Mouse (Mus musculus) frontal cortex, postnatal 36 days (tissue): Measurements from ENCODE around the gene Gba.

Experiments
- DNase-seq, 2 experiments: peaks; one replicate each; pipeline ENCODE4 v3.0.0; 2022; ENCODE audit warnings: low spot score in 2 of 2

Gene Gba

GRCm38 (mm10) chr3:89182531-89183057, 20.1 kb upstream of the Gba start:
- DNase-seq: no peak

DNA sequence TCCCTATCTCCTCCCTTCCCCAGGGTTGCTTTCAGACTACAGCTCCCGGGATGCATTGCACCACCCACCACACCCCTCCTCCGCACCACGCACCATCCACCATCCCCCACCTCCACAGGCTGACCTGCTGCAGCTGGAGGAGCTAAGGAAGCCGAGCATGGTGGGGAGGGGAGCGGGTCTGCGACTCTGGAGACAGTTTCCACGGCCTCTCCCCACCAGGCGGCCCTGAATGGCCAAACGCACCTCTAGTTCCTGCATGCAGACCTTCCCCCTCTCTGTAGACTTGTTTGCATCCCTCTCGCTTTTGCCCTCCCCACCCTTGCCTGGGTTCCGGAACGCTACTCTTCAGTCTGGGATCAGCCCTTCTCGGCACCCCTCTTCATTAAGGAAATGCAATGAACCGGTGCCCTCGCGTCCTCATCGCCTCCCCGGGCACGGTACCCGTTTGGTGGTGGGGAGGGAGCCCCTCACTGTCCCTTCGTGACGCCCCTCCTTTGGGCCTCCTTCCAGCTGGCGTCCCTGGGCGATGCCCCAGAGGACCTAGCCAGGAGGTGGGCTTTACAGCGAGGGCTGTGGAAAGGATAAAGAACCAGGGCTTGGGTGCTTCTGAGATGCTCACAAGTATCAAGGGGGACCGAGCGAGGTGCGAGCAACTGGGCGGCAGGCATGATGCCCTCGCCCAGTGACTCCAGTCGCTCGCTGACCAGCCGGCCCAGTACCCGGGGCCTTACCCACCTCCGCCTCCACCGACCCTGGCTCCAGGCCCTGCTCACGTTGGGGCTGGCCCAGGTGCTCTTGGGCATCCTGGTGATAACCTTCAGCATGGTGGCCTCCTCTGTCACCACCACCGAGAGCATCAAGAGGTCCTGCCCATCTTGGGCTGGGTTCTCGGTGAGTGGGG, 19.4 kb upstream of the Gba start, which contains the start of gene Fam189b:
Gene Fam189b, plus strand, starts transcription at position 86 of the 901 bp plus-strand sequence.
- peak; percentile 94 to 95 for DNase-seq

DNA sequence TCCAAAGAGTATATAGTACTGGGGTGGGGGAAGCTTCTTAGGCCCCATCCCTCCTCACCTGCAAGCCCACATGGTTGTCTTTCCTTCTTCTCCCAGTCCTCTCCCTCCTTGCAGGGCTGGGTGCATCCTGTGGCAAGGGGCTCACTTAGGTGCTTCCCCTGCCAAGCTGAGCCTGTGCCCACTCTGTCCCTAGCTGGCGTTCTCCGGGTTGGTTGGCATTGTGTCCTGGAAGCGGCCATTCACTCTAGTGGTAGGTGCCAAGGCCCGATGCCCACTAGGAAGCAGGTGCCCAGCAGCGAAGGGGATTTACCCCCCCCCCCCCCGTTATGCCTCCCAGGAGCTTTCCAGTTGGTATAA, 18.8 kb upstream of the Gba start:
- peak; percentile 33 to 35 for DNase-seq

- no peak for DNase-seq
Measured at GRCm38 (mm10) chr3:89187197-89187596, 15.5 kb upstream of the Gba start.

DNA sequence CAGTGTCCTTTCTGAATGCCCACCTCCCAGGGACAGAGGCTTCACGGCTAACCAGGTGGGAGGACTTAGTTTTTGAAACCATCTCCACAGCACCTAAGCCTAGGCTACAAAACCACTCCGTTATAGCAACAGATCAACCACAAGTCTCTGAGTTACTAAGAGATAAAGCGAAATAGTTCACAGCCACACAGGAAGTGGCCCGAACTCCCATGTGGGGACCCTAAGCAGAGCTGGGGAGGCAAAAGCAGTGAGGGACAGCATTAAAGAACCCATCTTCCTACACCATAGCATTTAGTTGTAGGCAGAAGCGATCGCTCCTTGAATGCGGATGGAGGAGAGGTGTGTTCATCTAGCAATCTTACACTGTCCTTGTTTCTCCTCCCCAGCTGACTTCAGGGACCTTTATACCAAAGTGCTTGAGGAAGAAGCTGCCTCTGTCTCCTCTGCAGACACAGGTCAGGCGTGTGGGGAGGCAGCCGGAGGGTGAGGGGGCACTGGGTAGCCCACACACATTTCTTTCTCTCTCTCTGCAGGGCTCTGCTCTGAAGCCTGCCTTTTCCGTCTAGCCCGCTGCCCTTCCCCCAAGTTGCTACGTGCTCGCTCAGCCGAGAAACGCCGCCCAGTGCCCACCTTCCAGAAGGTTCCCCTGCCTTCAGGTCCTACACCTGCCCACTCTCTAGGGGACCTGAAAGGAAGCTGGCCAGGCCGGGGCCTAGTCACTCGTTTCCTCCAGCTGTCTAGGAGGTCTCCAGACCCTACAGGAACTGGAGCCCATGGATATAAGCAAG, 14.8 kb upstream of the Gba start:
- no peak for DNase-seq

DNA sequence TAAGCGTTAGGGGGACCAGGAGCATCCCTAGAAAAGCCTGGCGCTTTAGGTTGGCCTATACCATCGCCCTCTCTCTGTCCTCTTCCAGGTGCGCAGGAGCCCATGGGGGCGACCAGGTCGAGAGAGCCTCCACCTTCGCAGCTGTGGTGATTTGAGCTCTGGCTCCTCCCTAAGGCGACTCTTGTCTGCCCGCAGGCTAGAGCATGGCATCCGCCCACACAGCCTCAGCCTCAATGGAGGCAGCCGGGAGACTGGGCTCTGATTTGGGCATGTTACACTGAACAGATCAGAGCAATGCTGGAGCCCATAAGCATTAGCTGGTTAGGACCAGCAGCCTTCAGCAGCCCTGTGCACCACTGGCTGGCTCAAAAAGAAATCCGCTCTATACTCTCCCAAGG, 14.3 kb upstream of the Gba start:
- no peak for DNase-seq

- no peak for DNase-seq
Measured at GRCm38 (mm10) chr3:89190436-89190835, 12.3 kb upstream of the Gba start.

DNA sequence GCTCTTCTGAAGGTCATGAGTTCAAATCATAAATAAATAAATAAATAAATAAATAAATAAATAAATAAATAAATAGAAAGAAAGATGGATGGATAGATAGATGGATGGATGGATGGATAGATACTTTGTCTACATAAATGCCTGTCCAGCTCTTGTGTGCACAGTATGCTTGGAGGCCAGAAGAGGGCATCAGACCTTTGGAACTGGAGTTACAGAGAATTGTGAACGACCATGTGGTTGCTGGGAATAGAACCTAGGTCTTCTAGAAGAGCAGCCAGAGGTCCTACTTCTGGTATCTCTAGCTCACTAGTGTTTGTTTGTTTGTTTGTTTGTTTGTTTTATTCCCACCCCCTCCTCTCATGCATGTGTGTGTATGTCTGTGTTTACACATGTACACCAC, 9.4 kb upstream of the Gba start:
- no peak for DNase-seq

DNA sequence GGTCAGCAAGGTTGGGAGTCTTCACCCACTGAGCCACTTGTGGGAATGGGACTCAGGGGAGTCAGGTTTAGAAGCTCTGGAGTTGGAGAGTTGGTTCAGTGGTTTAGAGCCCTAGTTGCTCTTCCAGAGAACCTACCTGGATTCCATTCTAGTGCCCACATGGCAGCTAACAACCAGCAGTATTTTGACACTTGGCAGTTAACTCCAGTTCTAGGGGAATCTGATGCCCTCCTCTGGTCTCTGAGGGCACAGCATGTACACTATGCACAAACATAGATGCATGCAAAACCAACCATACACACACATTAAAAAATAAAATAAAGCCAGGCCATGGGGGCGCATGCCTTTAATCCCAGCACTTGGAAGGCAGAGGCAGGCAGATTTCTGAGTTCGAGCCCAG, 8.9 kb upstream of the Gba start:
- no peak for DNase-seq

DNA sequence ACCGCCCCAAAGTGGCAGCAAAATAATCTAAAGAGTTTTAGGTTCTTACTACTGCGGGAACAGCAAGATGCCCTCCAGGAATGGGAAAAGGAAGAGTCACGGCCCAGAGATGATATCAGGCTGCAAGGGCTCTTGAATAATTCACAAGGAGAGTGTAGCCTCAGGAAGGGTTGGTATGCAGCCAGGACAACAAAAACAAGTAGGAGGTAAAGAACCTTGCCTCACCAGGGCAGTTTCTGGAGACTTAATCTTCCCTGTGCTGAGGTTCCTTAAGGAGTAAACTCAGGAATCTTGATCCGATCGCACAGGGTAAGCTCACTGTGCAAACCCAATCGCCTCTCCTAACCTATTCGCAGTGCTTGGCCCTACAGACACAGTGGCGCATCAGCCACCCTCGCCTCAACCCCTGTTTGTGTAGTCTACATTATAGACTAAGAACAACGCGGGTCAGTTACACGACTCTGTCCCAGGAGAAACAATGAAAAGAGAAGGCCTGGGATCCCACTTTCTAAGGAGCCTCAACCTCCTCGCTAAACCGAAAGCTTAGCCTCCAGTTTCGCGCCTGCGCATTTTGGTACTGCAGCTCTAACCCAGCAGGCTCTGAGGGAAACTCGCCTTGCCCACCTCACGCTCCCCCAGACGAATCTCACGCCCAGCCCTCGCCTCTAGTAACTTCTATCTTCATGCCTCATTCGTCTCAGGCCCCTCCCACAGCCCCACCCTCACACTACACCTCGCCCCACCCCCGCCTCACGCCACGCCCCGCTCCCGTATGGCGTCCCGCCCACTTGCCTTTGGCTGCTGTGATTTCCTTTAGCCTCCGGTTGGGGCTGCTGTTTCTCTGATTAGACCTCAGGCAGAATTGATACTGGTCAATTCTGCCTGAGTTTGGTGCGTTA, 6.5 kb upstream of the Gba start:
- peak; percentile 74 to 83 for DNase-seq

DNA sequence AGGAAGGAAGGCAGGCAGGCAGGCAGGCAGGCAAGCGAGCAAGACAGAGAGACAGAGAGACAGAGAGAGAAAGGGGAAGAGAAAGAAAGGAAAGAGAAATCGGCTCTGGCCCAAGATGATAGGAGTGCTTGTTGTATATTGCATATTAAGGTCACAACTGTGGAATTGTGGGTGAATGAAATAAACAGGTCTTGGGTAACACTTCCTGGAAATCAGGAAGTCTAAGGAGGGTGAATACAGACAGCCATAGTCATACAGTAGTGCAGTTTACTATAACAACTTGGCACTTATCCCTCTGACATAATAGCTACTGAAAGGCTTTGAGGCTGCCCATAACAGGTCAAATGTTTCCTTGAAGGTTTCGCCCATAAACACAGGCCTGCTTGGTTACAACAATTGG, 2.9 kb upstream of the Gba start:
- DNase-seq: no peak

DNA sequence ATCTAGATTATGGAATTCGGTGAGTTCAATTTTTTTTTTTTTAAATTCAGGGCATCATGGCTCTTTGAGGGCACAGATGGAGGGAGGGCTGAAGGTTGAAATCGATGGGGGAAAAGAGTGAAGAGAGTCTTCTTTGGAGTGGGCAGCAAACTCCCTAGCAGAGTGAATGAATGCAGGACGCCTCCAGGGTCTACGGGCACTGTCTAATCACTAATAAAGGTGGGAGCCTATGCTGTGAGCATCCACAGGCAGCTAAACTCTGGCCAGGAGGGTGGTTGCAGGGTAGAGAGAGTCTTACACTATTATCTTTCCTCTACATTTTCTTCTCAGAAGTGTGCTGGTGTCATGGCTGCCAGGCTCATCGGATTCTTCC, 400 bp downstream of the Gba start:
- DNase-seq: no peak

GRCm38 (mm10) chr3:89206079-89206478, 3.4 kb downstream of the Gba start:
- DNase-seq: no peak

- no peak for DNase-seq
Measured at GRCm38 (mm10) chr3:89206695-89207094, 4.0 kb downstream of the Gba start.

- no peak for DNase-seq
Measured at GRCm38 (mm10) chr3:89208075-89208657, 5.4 kb downstream of the Gba start.

DNA sequence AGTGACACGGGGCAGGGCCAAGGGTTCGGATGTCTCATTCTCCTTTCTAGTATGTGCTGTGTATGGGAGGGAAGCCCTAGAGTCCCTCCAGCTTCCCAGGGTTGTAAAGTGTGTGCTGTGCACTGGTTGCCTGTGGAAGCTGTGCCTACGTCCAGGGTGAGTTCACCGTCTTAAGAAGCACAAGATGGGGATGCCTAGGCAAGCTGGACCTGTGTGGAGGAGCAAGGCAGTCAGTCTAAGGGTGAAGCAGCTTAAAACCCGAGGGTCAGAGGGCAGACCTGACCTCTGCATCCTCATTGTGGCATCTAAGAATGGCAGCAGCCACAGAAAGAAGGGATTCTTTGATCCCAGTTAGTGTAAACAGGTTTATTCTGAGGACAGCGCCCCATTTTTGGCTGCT, 6.0 kb downstream of the Gba start:
- DNase-seq: no peak

- DNase-seq: no peak
Measured at GRCm38 (mm10) chr3:89209731-89210130, 7.0 kb downstream of the Gba start.

GRCm38 (mm10) chr3:89210162-89210561, 7.4 kb downstream of the Gba start:
- no peak for DNase-seq

- no peak for DNase-seq
Measured at GRCm38 (mm10) chr3:89210731-89211130, 8.0 kb downstream of the Gba start.

DNA sequence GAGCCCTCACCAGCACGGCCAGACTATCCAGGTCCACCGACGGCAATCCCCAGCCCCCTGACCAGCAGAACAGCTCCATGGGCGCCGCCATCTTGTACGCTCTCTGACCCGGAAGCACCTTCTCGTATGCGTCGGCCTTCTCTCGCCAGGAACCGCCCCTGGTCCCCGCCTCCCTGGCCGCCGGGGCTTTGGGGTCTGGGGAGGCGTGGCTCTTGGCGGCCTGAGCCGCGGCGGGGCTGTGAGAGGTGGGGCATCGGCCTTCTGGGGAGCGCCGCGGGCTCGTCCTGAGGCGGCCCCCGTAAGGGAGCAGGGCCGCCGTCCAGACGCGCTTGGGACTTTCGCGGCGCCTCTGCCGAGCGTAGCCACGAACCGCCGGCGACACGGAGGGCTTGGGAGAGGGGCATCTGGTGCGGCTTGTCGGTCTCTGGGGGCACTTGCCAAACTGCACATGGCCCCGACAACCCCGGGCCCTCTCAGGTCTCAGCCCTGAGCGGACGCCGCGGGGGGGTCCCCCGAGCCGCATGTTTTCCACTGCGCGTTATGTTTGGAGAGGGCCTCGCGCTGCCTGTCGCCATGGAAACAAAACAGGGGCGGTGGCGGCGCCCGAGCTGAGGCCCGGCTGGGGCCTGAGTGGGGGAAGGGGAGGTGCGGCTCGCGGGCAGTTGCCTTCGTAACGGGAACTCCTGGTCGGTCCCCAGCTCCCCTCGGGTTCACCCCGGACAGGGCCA, 11.2 kb downstream of the Gba start:
- peak; percentile 93 for DNase-seq
